Mouse (Mus musculus): Measurements from ENCODE around the gene Zfp759.

DNA sequence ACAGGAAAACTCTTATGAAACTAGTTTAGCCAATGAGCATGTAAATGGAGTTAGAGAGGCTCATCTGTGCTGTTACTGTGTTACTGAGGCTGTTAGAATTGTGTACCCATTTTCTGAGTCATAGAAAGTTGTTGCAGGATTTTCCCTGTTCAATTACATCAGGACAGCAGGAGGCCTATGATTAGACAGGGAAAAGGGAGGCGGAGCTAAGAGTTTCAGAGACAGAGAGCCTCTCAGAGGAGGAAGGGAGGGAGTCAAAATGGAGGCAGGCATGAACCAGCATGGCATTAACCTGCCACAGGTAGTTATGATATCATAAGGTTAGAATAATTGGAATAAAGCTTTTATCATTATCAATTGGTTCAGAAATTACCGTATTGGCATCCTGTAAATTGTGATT, 48.7 kb upstream of the Zfp759 start:
- TF ChIP-seq CTCF (IDR thresholded peaks at IDR 0.05; ENCODE audit: insufficient read depth, low read length) (no peak), POLR2A (IDR thresholded peaks at IDR 0.05; ENCODE audit: borderline replicate concordance, extremely low read depth, low read depth, low read length) (no peak)

Data from lung, adult 2 months (tissue).